Mouse (Mus musculus): ENCODE measurements around the gene Slc2a9.

GRCm38 (mm10) chr5:38550221-38550768, 47.4 kb upstream of the Slc2a9 start:
- TF ChIP-seq CTCF (IDR thresholded peaks at IDR 0.05; ENCODE audit: borderline replicate concordance, insufficient read depth, low read length) (no peak), POLR2A (IDR thresholded peaks at IDR 0.05; ENCODE audit: low read depth, low read length) (no peak)
